Mouse (Mus musculus) C2C12 (cell line): ENCODE results near the gene Cmtm3.

Experiments used
- CEBPB ChIP-seq: IDR thresholded peaks from one replicate; pipeline ENCODE4 v1.6.1; 2011; ENCODE audit warnings: low read depth, mild to moderate bottlenecking, control low read depth, moderate library complexity
- CTCF ChIP-seq: IDR thresholded peaks from one replicate; pipeline ENCODE4 v1.5.1; 2011; ENCODE audit not compliant: control insufficient read depth, insufficient read depth, insufficient read length
- FOSL1 ChIP-seq: IDR thresholded peaks from one replicate; pipeline ENCODE4 v1.8.0; 2011; ENCODE audit warnings: mild to moderate bottlenecking, low read length; ENCODE audit not compliant: poor library complexity, insufficient read depth, severe bottlenecking
- MAX ChIP-seq: IDR thresholded peaks from one replicate; pipeline ENCODE4 v1.6.1; 2011; ENCODE audit warnings: mild to moderate bottlenecking, control low read depth
- MYOD1 ChIP-seq: IDR thresholded peaks from one replicate; pipeline ENCODE4 v1.6.1; 2011; ENCODE audit warnings: low read depth; ENCODE audit not compliant: control insufficient read depth, insufficient read length
- MYOG ChIP-seq: IDR thresholded peaks from one replicate; pipeline ENCODE4 v1.6.1; 2011; ENCODE audit not compliant: control insufficient read depth, insufficient read length; ENCODE audit errors: extremely low read depth
- USF1 ChIP-seq: IDR thresholded peaks from one replicate; pipeline ENCODE4 v1.6.1; 2011; ENCODE audit warnings: low read depth, mild to moderate bottlenecking, control low read depth, moderate library complexity

- TF ChIP-seq CTCF: no peak
- TF ChIP-seq USF1: no peak
- no peak for TF ChIP-seq MYOD1
- no peak for TF ChIP-seq MAX
- TF ChIP-seq CEBPB: no peak
- TF ChIP-seq MYOG: no peak
- TF ChIP-seq FOSL1: no peak
Observed at GRCm38 (mm10) chr8:104380269-104380668, 41.1 kb downstream of the Cmtm3 start.
